Mouse (Mus musculus): ENCODE data around the gene Rpa2.
"Not testable (repeated sequence)": the region's sequence is repeated elsewhere in the genome, so short reads cannot be mapped to it uniquely, and the experiment has no call there.

GRCm38 (mm10) chr4:132793322-132794004 is 25.3 kb downstream of the Rpa2 start:
- not testable (repeated sequence) for TF ChIP-seq CTCF, EP300 (IDR thresholded peaks at IDR 0.05; ENCODE audit: low read depth)
